Mouse (Mus musculus) CH12F3 (cell line): ENCODE measurements at regions not wholly inside any gene's neighbourhood (a gene's known extent, or its start where the extent isn't known, plus 50 kb on each side); places are given as distances from the start of the nearest gene placed in this dataset.

ENCODE experiments used
- in situ Hi-C: fragments of 300-500 bp; cut with MboI; formaldehyde crosslinking; loops from 2 replicates; pipeline ENCODE4 v1.14.3; 2020; ENCODE audit warnings: low sequenced_read_pairs

GRCm38 (mm10) chr8:117899892-117900291, 98.1 kb upstream of the Mphosph6 start:
- in situ Hi-C loops = no loop called here

GRCm38 (mm10) chr8:117898015-117898414, 96.3 kb upstream of the Mphosph6 start:
- in situ Hi-C loops = no loop called here

DNA sequence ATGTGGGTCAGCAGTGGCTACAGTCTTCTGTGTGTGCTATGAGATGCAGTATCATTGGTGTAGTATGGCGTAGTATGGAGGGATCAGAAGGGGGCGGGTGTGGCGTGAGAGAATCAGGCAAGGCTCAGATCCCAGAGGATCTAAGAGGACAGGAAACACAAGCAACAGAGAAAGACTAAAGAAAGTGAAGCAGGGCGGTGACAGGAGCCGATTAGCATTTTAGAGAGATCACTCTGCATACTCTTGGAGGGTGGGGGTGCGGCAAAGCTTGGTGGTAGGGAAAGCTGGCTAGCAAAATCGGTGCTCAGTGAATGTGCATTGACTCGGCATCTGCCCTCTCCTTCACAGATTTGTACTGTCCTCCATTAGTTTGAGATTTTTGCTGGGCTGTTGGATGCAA, 93.1 kb upstream of the Mphosph6 start:
- in situ Hi-C loops = no loop called here

GRCm38 (mm10) chr8:117890211-117890610, 88.5 kb upstream of the Mphosph6 start:
- in situ Hi-C loops = no loop called here

GRCm38 (mm10) chr8:117881414-117881973, 79.8 kb upstream of the Mphosph6 start:
- in situ Hi-C loops = no loop called here

DNA sequence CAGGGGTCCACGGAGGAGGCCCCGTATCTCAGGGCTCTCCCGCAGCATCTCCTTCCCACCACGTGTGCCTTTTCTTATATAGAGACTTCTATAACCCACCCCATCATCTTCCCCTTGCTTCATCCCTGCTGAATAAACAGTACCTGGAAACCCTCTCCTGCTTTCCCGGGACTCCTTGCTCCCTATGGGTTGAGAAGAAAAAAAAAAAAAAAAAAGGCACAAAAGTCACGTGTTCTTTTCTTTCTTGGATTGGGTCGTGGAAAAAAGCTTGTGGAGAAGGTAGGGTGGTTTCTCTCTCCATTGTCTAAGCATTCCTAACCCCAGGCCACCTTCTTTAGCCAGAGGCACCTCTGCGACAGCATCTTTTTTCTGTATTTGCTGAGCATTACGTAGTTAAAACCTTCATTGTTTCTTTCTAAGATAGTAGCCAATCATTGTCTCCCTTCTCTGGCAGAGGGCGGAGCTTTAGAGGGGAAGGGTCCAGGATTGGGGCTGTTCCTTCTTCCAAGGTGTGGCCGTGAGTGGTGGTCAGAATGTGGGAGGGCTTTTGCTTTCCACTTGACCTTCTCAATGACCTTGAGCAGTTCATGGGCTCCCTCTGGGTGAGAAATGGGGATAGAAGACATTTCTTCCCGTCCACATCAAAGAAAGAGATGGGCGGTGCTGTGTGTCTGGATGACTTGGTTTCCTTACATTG, 78.7 kb upstream of the Mphosph6 start:
- in situ Hi-C loops = no loop called here

DNA sequence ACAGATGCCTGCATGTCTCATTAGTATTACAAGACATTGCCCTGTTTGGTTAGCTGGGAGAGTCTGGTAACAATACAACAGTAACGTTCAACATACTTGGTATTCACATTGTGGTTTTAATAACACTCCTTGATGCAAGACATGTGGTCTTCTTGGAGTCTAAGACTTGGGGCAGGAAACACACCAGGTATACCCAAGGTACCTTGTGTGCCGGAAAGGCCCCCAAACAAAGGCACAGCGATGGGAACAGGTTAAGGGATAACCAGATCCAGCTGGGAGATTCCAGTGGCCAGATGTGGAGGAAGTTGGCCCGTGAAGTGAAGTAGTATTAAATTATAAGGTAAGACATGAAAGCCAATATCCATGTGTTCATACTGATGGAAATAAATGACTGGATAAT, 71.9 kb upstream of the Mphosph6 start:
- in situ Hi-C loops = no loop called here

GRCm38 (mm10) chr8:117867138-117867537, 65.4 kb upstream of the Mphosph6 start:
- in situ Hi-C loops = no loop called here

- in situ Hi-C loops = no loop called here
These were observed 63.3 kb upstream of the Mphosph6 start for GRCm38 (mm10) chr8:117865014-117865413.

DNA sequence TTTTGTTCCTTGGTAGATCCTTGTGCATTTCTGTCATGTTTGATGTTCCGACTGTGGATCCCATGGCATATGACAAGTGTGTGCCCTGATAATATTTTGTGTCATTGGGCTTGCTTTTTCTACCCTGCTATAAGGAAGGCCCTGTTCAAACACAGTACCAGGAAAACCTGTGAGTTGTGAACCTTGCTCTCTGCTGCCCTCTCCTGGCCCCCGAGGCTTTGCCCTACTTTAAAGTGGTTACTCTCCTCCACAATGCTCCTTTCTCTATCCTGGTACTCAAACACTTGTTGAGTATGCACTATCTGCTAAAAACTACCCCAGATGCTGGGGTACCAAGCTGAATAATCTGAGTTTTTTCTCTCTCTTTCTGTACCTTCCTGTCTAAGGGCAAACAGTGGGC, 62.1 kb upstream of the Mphosph6 start:
- in situ Hi-C loops = loop anchor here (5.0 kb wide), 1 partner anchor 92 kb away; no protein-coding TSS in a partner anchor

DNA sequence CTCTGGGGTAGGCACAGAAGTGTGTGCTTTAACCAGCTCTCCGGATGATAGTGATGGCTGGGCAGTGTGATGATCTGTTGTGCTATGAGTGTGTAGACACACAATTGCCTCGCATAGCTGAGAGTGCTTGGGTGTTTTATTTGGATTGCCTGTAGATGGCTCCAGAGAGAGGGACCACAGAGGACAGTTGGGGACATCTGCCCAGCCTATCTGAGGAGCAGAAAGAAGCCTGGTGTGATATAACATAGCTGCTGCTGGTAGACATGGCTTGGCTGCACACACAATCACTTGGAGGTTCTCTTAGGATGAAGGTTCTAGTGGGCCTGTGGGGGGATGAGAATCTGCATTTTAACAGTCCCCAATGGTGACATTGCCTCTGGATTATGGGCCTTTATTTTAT, 60.6 kb upstream of the Mphosph6 start:
- in situ Hi-C loops = loop anchor here (5.0 kb wide), 1 partner anchor 90 kb away; no protein-coding TSS in a partner anchor

GRCm38 (mm10) chr8:117859734-117860133, 58.0 kb upstream of the Mphosph6 start:
- in situ Hi-C loops = loop anchor here (5.0 kb wide), 1 partner anchor 87 kb away; no protein-coding TSS in a partner anchor

DNA sequence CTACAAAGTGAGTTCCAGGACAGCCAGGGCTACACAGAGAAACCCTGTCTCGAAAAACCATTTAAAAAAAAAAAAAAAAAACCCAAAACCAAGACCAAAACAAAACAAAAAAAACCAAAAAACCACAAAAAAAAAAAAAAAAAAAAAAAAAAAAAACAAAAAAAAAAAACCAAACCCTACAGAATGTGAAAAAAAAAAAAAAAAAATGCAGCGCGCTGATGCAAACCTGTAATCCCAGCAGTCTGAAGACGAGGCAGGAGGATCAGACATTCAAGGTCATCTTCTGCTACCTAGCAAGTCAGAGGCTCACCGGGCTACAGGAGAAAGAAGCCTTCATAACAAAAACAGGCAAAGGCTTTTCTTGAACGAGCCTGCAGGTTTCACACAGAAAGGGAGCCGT, 57.4 kb upstream of the Mphosph6 start:
- in situ Hi-C loops = no loop called here

DNA sequence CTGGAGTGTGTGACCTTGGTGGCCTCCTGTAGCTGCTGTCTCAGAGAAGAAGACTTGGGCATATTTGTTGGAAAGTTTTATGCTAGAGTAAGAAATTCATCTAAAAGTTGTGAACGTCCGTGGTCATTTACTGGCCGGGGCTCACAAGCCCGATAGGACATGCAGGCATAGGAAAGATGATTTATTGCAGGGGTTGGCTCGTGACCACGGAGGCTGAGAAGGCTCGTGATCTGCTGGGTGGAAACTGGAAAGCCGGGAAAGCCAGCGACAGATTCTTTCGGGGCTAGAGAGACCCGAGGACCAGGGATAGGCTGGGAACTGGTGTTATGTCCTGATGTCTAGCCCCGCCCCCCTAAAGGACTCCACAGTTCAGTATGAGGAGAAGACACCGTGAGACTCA, 54.4 kb upstream of the Mphosph6 start:
- in situ Hi-C loops = no loop called here

GRCm38 (mm10) chr8:117854942-117855491, 53.3 kb upstream of the Mphosph6 start:
- in situ Hi-C loops = no loop called here

GRCm38 (mm10) chr8:117854301-117854700, 52.6 kb upstream of the Mphosph6 start:
- in situ Hi-C loops = no loop called here

DNA sequence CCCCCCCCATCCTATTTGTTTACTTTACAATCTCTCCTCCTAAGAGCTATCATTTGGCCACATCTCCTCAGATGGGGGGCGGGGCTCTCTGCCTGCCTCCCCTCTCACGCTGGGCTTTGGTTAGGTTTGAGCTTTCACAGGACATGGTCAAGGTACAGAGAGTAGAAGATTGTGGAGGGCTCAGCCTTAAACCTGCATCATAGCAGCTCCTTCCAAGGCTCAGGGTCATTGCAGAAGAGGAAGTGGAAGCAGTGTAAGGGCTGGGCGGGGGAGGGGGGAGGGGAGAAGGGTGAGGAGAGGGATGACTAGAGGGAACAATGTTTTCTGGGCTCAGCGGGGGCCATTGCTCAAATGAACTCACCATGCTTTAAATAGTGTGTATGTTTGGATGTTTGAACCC, 51.7 kb upstream of the Mphosph6 start:
- in situ Hi-C loops = no loop called here

DNA sequence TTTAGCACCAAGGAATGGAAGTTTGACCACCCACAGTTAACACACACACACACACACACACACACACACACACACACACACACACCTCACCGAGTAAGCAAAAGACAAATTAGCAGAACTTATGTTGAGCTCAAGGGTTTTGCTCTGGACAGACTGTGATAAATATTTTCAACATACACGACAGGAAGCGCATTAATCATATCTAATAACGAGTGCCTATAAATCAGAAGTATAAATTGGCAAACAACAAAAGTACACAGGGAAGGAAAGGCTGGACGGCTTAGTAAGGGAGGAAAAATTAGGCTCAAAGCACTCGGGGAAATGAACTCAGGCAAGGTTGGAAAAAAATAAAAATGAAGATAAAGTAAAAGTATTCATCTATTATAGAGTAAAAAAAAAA, 50.8 kb upstream of the Mphosph6 start:
- in situ Hi-C loops = no loop called here
